Mouse (Mus musculus) neutrophil, adult 5-6 weeks (primary cell): ENCODE measurements at regions not wholly inside any gene's neighbourhood (a gene's known extent, or its start where the extent isn't known, plus 50 kb on each side); places are given as distances from the start of the nearest gene placed in this dataset.

Experiments used
- ATAC-seq: fragments of 151-379, 151-347 bp; 2 replicates; pipeline ENCODE4 v1.8.0; 2017; ENCODE audit warnings: mild to moderate bottlenecking, moderate TSS enrichment; ENCODE audit not compliant: insufficient number of reproducible peaks, poor library complexity, low FRiP score, severe bottlenecking; ENCODE audit errors: extremely low read depth

DNA sequence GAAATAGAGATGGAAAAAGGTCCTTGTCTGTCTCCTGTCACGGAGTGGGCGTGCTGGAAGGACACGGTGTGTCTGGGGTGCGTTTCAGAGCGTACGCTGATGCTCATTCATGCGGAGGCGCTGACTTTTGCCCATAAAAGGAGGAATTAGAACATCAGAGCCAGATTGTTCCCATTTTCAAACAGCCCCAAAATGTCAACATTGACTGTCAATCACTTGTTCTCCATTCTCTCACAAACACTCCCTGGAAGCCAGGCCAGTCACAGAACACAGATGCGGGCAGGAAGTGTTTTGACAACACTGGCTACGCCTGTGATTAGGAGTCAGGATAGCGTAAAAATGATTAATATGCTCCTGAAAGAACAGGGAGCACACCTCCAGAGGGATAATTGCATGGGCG, 157.1 kb upstream of the Ankrd55 start:
- no peak for ATAC-seq

DNA sequence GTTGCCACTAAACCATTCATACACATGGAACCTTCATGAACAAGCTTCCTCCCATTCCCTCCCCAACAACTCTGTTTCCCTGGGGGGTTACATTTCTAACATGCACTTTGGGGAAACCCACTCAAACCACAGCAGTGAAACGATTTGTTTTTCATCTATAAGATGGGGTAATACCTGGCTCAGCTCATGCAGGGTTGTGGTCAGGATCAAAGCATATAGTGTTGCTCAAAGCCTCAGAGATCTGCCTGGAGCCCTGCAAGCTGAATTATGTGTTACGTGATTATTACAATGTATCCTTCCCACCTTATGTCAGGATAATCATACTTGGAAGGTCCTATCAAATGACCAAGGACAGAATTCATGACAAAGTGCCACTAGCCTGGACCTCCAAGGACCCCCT, 154.5 kb upstream of the Ankrd55 start:
- ATAC-seq, result 0 out of 2 replicates have a peak, but pooled peaks have one; percentile 18

DNA sequence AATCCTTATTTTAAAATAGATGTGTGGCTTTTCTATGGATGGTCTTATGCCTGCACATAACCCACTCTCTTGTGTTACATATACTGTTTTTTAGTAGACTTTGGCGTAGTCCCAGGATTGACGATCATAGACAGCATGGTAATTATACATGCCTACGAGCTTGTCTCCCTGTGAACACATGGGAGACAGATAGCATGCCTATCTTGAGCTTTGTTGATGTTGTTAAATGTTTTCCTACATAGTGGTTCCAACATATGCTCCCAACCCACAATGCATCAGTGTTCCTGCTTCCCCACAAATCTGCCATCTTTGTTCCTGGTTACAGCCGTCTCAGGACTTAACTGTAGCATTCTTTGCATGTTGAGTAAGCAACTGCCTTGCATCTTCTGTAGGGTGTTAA, 153.6 kb upstream of the Ankrd55 start:
- ATAC-seq, result no peak

DNA sequence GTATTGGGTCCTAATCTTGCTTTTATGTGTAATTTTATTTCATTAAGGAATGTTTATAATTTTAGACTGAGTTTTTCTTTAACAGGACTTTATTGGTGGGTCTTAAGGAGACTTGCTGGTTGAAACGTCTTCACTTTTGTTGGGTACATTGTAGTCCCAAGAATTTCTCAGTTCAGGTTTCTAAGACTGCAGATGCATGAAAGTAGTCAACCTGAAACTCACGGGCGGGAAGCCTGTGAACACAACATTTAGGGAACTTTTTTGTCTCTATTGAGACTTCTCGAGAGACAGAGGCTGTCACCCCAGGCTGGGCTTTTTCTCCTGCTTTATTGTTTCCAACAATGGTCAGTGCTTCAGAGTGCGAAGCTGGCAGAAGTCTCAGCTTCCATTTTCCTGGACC, 152.5 kb upstream of the Ankrd55 start:
- ATAC-seq, result no peak

DNA sequence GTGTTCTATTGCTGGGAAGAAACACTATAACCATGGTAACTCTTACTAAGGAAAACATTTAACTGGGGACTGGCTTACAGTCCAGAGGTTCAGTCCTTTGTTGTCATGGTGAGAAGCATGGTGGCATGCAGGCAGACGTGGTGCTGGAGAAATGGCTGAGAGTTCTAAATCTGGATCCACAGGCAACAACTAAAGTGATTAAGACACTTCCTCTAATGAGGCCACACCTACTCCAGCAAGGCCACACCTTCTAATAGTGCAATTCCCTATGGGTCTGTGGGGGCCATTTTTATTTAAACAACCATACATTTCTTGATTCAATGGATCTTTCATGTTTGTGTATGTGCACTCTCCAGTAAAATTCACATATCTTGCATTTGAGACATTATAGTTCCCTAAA, 151.4 kb upstream of the Ankrd55 start:
- no peak for ATAC-seq

DNA sequence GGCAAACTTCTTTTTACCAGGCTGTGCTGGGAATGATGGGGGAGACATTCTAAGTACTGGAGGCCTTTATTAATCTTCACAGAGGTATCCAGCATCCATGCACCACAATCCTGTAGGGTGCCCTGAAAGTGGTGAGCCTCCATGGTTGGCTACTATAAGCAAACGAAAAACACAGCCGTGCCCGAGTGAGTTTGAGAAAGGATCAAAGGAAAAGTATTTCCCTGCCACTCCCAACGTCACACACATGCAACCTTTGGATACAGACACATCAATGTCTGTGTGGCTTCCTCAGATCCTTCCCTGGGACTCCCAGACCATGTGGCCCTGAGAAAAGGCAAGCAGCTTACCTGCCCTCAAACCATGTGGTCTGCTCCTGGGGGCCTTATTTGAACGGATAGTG, 147.4 kb upstream of the Ankrd55 start:
- no peak for ATAC-seq

DNA sequence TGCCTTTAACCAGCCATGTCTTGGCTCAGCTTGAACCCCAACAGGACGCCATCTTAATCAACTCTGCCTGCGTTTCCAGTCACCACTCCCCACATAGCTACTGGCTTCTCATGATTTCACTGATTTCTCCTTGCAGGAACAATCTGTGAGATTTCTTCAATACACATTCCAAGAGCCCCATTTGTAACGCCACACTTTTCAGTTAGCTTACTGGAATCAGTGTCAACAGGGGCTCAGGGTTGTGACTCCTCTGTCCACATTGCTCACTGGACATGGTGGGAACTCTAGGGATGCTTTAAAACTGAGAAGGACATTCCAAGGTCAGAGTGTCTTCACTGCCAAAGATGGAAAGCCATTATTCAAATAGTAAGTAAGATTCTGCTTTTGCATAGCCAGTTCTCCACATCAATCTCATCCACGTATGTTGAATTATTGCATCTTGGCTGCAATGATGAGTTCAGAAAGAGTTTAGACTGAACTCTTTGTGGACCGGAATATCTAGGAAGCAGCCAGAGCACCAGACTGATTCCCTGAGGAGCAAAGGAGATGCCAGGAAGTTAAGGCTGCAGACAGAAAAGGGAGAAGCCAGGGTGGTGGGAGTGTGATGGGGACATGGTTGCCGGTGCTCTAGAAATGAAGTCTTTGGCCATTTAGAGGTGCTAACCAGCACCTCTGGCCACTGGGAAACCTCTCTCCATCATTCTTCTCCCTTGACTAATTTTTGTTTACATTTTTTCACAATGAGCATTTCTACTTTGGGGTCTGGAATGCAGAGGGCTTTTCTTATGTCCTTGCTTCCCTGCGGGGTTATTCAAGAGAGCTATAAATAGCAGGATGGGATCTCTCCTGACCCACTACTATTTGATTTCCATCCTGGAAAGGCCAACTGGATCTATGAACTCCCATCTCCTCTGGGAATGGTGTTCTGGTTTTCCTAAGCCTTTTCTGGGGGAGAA, 143.6 kb upstream of the Ankrd55 start:
- ATAC-seq, result no peak

DNA sequence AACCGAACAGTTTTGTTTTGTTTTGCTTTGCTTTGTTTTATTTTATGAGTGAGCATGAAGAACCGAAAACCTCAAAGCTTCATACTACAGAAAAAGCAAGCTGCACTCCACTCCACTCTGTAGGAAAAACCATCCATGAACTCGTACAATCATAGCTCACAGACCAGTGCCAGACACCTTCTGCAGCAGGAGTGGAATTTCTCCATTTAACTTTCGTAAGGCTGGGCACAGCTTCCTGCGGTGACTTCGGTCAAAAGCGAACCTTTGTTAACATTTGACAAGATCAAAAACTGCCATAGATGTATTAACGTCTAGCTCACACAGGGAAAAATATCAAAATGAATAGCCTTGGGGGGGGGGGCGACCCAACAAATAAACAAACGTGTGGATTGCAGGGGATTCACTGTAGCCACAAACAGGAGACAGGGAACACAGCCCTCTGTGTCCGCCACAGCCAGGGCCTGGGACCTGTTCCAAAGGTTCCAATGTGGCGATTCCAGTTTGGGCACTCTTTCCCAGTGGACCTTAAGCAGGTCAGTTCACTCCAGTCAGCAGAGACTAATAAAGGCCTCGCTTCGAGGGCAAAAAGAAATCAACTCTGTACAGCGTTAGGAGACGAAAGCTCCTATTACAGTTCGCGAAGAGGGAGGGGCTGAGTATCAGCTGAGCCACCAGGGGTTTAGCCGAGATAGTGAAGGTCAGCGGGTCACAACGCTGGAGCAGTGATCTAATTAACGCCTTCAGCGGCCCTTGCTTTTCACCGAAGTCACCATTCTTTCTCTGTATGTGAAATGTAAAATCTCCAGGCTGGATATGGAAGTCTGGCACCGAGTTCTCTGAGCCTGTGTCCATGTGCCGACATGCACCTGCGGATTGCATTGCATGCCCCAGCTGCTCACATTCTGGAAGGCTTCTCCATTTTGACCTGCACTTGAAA, 135.4 kb upstream of the Ankrd55 start:
- no peak for ATAC-seq

DNA sequence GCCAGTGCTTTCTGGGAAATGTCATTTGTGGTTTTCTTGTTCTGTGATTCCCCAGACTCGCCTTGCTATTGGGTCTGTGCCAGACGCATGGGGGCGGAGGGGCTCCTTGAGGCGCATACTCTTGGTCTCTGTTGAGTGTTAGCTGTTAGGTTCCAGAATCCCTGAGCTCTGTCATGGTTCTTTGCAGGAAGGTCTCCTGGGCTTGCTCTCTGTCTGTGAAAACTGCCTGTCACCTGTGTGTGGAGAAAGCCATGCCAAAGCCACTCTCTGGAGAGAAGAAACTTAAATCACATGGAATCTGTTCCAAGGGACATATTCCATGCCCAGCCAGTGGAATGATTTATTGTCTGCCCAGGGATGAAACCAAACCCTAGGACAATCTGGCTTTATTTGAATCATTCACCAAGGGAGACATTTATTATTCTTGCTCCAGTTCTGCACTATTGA, 134.5 kb upstream of the Ankrd55 start:
- ATAC-seq, result no peak

DNA sequence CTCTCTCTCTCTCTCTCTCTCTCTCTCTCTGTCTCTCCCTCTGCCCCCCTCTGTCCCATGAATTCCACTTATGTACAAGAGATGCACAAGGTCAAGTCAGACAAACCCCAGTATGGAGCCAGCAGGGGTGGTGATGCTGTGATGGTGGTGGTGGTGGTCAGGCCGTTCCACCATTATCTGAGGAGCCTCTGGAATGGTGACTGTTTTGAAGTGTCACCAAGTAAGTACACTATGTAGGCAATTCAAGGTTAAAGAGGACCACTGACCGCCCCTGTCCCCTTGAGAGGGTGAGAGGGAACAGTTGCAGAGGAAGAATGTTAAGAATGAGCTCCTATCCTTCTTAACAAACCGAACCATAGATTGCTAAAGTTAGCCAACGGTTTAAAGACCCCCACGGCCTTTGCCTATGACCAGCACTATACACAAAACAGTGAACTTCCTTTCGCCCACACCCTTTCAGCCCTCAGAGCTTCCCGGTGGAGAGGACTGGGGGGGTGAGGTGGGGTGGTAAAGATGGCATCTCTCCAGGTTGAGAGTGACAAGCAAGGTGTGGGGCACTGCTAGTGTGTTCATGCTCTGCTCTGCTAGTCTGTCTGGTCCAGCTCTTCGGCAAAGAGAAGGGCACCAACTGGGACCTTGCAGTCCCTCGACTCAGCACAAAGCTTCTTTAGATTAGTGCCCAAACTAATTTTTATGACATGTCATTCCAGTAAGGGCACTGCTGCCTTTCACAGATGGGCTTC, 128.7 kb upstream of the Ankrd55 start:
- no peak for ATAC-seq

DNA sequence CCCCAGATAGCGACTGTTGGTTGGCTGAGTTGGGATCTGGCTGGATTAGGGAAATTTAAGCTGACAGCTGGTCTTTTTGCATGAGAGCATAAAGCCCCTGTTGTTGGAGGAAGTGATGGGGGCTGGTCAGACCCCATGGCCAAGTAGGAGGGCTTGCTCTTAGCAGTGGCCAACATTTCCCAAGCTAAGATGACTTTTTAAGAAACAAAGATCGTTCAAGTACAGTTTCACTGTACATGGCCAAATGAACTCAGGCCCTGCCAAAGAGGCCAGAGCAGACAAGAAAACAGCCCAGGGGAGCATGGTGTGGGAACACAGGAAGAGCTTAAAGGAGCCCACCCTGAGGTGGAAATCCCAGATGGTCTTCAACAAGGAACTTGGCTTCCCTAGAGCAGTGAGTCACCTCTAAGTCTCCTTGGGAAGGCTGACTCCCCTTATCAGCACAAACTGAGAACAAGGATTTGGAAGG, 128.0 kb upstream of the Ankrd55 start:
- ATAC-seq, result no peak

DNA sequence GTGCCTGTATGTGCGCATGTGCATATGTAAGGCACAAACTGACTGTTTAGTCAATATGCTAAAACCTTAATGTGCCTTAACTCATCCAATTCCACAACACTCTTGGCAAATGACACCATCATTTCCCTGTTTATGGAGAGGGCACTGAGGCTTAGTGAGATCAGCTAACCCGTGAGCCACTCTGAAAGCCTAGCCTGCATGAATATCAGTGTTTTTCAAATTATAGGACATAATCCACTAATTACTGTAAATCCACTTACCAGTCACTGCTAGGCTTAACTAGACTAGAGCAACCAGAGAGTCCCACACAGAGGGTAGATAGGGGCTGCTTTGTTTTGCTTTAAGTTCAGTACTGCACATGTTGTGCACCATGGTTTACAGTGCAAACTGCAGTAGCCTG, 127.5 kb upstream of the Ankrd55 start:
- ATAC-seq, result no peak

DNA sequence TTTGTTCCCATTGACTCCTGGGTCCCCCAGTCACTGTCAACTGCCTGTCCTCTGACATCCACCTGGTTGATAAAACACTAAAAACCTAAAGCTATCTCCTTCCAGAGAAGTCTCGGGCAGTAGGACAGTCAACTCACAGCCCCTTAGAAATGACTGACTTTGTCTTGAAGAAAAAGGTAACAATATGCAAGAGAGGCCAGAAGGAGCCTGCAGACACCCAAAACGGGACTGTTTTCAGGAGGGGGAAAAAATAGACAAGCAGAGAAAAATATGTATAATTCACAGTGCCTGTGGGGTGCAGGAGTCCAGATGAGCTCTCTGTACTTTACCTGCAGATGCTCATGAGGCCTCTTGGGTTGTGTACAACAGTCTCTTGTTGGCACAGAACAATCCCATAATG, 126.4 kb upstream of the Ankrd55 start:
- ATAC-seq, result no peak

DNA sequence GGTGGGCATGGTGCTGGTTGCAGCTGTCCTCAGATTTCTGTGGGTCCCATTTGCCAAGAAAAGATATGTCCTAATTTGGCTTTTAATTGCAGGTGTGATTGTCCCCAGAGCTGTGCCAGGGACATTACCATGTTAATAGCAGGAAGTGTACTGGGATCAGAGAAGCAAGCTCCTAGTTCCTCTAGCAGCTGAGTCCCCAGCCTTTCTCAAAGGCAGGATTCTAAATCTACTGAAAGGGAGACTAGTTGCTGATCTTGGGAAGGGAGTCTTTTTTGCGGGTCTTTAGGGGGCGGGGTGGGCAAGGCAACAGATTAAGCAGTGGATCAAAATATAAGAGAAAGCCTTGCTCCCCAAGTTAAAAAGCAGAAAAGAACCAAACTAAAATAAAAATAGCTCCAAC, 122.3 kb upstream of the Ankrd55 start:
- no peak for ATAC-seq

DNA sequence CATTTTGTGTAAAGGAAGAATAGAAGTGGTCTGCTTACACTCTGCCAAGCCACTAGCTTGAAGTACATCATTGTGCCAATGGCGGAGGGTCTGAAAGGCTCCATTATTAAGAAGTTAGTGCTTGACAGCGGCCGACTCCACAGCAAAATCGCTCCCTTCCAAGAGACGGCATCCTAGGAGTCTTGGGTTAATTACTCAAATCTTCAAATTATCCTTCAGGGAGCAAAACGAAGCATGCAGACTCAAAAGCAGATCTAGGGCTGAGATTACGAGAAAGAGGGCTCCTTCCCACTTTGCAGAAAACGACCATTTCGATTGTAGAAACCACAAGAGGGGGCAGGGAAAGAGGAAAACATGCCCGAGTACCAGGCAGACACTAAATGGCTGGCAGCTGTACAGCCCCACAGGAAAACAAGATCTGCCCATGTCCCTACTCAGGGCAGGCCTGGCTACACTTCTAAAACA, 121.9 kb upstream of the Ankrd55 start:
- ATAC-seq, result no peak

DNA sequence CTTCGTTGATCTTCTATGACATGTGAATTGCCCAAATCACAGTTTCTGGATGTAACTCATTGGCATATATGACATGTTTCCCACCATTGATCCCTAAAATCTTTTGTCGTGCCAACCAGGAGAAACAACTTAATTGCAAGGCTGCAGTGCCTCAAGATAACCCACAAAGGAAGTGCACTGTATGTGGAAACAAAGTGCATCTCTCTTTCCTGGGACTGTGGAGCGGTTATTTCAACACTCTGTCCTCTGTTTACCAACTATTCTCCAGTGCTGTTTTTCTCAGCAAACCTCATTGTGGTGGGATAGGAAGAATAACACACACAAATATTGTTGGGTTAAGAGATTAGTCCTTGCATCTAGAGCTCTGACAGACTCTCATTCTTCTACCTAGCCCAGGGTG, 119.8 kb upstream of the Ankrd55 start:
- ATAC-seq, result no peak

DNA sequence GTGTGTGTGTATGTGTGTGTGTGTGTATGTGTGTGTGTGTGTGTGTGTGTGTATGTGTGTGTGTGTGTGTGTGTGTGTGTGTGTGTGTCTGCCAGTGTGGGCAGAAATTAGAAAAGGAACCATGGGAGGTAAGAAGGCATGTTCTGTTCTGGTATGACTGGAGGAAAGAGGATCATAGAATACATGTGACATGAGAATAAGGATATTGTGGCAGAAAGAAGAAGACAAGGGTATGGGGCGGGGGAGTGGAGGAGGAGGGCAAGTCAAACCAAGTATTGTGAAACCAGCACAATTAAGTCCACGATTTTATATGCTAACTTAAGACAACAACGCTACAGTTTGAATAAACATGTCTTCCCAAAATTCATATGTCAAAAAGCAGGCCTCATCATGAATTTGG, 117.4 kb upstream of the Ankrd55 start:
- ATAC-seq, result no peak

DNA sequence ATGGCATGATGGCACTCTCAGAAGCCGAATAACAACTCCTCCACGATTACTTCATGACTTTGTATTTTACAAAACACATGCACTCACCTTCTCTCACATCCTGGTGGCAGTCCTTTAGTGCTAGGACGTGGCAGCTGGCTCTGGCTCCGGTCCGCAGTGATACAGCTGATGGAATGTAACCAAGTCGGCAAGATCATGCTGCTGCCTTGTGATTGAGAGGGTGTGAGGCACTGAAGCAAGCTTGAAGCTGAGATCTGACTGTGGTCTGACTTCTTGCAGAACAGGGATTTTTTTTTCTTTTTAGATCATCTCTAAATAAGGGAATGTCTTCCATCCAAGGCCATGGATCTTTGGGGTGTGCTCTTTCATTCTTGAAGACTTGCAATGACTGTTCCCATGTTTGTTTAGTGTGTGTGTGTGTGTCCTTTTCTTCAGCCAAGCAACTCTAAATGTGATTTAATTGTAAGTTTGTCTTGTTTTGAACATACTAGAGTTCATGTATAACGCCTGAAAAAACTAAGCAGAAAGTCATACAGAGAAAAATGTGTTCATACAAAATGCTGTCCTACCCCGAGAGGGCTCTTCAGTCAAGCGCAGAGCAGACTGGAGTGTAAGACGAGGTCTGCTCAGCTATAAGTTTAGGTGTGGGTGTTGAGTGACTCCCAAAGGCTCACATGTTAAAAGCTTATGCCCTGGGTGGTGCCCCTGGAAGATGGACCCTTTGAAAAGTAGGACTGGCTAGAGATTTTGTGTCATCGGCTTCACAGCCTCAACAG, 116.1 kb upstream of the Ankrd55 start:
- ATAC-seq, result no peak
